Mouse (Mus musculus): ENCODE measurements around the gene Rabgap1l. TPM values are rescaled to one million over a fixed set of nuclear protein-coding genes. Genes with fewer than 3 reads are reported as not detected.
"Not testable (repeated sequence)": the region's sequence is repeated elsewhere in the genome, so short reads cannot be mapped to it uniquely, and the experiment has no call there.

Rabgap1l gene
- total RNA-seq, 2 experiments from 2014 or later = 249 to 258 TPM

DNA sequence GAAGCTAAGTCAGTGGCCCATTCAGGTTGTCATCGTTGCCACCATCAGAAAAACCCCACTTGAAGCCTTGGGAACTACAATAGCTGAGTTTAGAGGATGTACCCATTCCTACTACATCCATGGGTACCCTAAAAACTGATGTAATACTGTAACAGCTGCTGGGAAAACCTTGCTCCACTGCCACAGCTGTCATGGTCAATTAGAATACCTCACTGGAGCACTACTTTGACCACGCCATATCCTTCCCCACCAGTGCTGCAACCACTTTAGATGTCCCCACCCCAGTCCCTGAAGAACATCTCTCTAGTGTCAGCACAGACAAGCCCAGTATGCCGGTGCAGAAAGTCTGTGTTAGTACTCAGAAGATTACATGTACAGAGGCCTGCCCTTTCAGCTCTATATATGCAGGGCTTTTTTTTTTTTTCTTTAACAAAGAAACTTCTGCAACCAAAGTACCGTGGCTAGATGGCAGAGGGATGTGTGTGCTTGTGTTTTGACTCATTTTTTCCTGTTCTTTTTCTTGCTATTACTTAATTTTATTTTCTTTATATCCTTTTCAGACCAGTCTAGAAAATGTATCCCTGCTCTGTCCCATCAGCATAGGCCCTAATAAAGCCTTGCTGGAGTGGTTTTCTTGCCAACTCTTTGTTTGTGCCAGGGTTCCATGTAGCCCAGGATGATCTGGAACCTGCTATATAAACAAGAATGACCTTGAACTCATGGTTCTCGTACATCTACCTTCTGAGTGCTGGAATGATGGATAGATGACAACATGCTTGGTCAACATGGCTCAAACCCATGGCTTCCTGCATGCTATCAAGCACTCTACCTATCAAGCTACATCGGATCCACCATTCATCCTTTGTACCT, 100.6 kb downstream of the Rabgap1l start:
- DNase-seq = no peak

DNA sequence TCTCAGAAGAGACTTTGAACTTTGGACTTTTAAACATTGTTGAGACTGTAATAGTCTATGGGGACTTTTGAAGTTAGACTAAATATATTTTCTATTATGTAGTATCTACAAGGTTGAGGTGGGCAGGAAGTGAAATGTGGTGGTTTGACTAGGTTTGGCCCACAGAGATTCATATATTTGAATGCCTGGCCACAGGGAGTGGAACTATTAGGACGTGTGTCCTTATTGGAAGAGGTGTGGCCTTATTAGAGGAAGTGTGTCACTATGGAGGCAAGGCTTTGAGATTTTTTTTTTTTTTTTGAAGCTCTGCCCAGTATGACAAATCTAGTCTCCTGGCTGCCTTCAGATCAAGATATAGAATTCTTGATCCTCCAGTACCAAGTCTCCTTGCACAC, 101.8 kb downstream of the Rabgap1l start:
- DNase-seq = no peak

DNA sequence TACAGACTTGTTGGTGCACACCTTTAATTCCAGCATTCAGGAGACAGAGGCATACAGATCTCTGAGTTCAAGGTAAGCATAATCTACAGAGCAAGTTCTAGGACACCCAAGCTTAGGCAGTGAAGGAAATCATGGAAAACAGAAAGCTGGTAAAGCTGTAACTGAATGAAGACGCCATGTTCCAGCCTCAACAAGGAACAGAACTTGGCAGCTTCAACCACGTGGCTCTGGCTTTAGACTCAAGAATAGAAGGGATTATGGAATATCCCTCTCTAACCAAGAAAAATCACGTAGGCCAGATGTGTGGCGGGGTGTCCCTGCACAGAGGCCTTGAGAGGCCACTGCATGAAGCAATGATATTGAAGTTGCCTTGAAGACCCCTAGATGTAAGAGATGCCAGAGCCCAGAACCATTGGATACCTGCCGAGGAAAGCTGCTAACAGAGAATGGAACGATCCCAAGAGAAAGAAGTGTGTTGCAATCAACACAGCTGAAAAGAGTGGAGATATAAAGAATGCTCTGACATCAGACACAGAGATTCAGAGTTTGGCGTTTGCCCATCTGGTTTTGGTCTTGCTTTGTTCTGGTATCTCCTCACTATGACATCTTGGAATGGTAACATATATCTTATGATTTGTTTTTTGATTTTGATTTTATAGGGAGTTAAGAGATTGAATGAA, 102.4 kb downstream of the Rabgap1l start:
- no peak for DNase-seq

DNA sequence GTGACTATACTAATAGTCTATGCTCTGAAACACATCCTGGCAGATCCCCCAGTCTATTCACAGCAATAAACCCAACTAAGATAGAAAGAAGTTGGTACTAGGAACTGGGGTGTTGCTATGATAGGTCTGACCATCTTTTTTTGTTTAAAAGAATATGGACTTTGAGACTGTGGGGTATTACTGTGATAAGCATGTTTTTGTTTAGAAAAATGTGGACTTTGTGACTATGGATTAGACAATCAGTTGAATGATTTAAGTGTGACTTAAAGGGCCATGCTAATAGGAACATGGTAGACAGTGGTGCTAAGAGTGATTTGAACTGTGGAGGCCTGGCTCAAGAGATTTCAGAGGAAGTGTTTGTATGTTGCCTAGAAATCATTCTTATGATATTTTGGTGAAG, 103.5 kb downstream of the Rabgap1l start:
- DNase-seq = no peak

DNA sequence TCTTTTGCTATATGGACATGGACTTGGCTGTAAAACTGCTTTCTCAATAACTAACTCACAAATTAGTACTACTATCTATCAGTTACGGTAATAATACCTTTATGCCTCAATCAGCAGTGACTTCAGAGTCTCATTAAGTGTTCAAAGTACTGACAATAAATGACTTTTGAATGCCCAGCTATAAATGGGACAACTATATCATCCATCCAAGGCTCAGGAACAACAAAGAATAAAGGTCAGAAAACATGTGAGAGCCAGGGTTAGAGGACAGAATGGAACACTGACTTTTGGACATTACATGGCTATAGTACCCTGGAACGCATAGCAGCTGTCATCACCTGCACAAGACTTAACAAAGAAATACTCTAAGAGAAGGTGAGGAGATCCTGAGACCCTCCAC, 108.8 kb downstream of the Rabgap1l start:
- no peak for DNase-seq

DNA sequence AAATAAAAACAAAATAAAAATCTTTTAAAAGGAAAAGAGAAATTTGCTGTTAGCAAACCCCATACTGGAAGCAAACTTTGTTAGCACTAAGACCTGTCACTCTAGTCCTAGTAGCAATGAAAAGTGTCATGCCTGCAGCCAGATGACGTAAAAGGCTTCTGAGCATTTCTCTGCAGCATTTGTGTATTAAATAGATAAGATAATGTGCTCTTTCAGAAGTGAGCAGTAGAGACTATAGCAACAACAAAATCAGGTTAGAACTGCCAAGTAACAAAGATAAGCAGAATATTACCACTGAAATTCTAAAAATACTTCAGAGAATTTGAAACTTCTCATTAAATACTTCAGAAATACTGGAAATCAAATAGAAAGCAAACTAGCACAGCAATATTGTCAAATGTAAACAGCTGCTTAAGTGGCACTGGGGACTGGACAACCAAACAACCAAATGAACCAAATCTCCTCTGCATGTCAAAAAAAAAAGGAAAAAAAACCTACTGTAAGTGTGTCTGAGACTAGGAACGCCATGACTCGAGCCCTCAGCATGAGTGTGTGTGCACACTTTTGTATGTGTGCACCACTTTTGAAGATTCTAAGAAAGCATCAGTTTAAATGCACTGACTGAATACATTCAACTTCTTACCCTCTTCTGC, 111.5 kb downstream of the Rabgap1l start:
- no peak for DNase-seq

DNA sequence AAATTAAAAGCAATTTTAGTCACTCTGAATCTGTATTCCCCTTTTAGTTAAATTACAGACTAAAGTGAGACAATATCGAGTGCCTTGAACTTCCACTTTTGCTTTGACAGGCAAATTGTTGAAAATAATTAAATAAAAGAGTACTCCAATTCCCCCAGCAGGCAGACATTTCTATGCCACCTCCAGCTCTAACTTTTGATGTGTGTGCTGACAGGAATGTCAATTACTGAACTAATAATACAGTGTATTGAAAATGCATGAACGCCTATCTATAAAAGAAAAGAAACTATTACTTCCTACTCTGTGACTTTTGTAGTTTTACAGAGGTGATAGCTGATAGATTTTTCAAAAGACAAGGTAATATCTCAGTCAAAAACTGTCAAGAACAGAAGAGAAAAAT, 118.2 kb downstream of the Rabgap1l start:
- no peak for DNase-seq

DNA sequence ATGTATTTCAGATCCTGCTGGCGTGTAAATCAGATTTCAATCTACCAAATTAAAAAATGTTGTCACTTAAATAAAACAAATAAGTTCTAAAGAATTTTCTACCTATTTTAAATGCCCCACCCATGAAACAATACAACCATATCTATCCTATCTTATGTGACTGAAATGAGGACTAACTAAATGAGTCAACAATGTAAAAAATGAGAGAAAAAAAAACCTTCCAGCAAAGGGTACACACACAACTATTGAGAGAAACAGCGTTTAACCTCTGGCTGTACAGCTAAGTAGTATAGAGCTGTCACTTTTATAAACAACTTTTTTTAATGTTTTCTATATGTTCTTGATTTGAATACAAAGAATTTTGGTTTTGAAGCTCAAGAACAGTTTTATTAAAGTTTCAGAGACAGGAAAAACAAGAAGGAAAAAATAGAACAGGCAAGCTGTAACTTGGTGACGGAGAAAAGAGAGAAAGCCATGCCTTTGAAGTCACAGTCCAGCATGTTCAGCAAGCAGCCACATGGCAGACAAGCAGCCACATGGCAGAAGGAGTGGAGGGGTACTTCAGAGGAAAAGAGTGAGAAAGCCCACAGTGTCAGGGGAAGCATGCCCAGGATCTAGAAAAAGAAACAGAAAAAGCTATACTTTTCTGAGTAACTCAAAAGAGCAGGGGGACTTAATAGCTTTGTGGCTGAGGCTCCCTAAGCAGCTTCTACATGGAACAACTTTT, 120.8 kb downstream of the Rabgap1l start:
- DNase-seq = no peak

DNA sequence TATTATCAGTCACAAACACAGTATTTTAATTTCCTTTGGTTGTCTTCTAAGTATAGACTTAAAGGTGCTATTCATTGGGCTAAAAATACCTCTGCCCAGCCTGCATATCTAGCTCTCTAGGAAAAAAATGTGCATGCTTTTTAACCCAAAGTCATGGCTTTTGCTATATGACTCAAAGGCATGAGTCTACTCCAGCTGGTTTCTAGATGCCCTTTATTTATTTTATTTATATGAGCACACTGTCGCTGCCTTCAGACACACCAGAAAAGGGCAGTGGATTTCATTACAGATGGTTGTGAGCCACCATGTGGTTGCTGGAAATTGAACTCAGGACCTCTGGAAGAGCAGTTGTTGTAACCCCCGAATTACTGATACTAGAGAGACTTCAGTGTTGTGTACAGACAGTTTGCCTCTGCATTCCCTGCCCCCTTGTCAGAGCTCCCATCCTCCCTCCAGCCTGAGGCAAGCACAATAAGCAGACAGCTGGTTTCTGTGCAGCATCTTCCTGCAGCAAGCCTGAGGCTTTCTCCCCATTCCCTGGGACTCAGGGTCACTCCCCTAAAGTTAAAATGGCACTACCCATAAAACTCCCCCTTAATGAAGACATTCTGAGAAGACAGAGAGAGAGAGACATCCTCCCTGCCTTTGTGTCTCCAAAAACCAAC, 137.1 kb downstream of the Rabgap1l start:
- DNase-seq = no peak

DNA sequence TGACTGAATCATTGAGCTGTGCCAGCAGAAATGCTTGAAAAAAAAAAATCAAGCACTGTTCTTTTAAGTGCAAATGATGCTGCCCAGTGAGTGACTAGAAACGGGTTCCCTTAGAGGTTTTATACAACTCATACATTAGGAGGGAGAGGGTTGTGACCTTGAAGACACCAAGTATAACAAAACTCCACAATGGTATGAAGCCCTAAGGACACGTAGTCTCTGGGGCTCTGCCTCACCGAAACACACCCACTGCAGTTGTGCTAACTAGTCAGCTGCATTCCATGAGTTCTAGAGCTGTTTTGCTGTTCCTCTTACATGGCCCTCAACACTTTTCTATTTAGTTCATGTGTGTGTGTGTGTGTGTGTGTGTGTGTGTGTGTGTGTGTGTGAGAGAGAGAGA, 141.3 kb downstream of the Rabgap1l start:
- no peak for DNase-seq

DNA sequence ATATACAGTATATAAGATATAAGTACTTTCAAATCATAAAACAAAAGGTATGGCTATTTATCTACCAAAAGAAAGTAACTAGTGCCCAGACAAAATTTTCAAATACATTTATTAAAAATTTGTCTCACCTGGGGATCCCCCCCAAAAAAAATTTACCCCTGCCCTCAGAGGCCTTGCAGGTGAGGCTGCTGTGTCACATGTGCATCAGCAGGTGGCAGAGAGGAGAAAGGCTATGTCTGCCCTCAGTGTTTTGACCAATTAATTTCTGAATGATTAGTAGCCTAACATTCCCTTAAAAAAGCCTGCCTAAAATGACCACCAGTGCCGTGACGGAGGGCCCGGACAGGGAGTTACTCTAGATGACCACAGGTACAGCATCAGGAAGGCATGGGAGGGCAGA, 147.6 kb downstream of the Rabgap1l start:
- no peak for DNase-seq

DNA sequence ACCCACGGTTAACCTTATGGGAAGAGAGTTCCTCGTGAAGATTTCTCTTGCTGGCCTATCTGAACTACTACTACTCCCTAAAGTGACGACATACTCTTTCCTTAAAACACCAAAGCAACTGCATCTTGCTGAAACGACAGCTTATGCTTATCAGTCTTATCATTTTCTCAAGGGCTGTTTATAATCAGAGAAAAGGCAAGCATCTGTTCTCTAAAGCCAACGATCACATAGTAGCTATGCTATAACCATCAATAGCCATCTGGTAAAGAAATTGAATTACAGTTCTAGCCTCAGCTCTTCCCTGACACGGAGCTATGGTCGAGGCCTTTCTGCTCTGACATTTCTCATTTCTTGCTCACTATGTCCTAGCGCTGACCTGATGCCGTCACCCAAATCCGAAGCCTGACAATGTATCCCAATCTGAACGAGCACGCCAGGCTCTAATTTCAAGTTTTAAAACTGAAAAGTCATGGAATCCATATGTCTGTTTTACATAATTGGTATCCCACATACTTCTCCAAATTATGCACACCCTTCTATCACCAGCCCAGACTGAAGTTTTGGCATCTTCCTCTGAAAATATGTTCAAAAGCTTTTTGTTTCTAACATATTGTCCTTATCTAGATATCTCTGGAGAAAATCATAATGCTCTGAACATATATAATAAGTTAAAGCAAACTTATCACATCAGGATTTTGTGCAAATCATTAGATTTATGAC, 164.6 kb downstream of the Rabgap1l start:
- DNase-seq = peak in 1 of 2 experiments; percentile 15

DNA sequence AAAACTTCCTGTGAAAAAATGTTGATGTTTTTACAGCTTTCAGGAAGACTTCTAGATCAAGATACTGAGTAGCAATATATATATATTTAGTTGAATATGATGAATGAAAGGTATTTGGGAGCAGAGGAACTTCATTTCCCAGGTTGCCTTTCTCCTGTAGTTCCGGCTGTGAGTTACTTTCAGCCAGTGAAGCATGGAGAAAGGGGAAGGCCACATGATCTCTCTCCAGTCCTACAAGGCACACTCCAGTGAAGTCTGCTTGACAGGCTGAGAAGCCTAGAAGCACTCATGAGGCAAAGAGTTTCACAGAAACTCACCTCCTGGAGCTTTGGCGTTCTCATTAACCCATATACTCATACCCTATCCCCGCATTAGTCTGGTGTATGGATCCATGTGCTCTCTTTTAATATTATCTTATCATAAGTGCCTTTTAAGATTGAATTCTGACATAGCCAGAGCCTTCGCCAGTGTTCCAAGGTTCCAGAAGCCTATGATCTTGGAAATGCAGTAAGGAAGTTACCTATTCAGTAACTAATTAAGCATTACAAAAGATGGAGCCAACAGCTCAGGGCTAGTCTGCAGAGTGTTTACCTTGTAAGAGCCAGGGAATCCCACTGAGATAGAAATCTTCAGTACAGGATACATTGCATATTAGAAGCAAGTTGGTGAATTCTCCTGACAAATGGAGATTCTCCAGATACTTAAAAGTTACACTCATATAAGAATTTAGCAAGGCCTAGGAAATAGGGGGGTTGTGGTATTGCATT, 168.5 kb downstream of the Rabgap1l start:
- not testable (repeated sequence) for DNase-seq

DNA sequence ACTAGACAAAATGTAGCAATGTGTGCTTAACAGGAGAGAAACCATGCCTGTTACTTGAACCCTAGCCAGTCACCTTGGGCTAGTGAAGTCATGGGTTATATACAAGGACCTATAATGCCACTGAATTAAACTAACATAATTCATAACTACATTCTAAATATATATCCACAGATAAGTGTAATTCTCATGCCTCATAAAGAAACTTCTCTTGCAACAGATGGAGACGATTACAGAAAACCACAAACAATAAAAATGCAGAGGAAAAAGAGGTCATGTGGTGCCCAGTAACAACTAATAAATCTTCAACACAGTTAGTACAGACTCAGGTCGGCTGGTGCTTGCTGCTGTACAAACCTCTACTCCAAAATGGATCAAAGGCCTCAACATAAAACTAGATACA, 174.8 kb downstream of the Rabgap1l start:
- DNase-seq = no peak

DNA sequence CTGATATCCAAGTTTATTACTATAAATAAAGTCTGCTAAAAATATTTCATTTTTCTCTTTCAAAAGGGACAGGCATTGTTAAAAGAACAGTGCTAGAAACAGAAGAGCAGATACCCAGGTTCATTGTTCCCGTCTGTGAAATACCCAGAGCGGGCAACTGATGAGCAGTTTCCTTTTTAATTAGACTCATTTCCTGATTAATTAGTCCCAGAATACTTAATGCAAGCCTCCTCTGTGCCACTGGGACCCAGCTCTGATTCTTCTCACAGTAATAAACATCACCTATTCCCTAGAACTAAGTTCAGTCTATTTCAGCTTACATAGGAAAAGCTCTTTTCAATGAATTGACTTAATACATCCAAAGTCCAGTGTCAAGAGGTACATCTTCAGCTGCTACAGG, 186.6 kb downstream of the Rabgap1l start:
- DNase-seq = no peak

DNA sequence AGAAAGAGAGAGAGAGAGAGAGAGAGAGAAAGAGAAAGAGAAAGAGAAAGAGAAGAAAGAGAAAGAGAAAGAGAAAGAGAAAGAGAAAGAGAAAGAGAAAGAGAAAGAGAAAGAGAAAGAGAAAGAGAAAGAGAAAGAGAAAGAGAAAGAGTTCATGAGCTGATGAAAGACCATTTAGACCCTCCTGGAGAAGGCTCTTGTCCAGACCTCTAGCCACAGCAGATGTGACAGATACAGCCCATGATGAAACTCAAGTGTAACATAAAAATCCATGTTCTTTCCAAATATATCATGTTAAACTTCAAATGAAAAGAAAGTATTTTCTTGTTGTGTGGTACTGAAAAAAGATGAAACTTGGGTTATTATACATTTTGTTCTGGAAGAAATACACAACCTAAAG, 189.7 kb downstream of the Rabgap1l start:
- DNase-seq = not testable (repeated sequence)

DNA sequence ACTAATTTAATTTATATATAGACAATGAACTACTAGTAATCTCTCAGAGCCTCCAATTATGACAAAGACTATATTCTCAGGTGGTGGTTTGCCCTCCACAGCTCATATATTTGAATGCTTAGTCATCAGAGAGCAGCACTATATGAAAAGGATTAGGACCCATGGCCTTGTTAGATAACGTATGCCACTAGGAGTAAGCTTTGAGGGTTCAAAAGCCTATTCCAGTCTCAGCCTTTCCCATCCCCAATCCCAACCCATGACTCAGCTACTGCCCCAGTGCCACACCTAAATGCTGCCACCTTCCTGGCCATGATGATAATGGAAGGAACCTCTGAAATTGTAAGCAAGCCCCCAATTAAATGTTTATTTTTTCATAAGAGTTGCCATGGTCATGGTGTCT, 195.6 kb downstream of the Rabgap1l start:
- DNase-seq = no peak

DNA sequence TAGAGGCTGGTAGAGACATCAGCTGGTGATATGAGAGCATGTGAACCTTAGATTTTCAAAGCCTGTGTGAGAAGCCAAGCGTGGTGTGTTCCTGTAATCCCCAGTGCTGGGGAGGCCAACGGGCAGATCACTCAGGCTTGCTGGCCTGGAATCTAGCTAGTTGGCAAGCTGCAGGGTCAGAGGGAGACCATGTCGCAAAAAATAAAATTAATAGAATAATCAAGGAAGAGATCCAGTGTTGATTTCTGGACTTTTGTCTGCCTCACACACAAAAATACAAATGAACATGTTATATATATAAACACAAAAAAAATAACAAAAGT, 196.1 kb downstream of the Rabgap1l start:
- no peak for DNase-seq

DNA sequence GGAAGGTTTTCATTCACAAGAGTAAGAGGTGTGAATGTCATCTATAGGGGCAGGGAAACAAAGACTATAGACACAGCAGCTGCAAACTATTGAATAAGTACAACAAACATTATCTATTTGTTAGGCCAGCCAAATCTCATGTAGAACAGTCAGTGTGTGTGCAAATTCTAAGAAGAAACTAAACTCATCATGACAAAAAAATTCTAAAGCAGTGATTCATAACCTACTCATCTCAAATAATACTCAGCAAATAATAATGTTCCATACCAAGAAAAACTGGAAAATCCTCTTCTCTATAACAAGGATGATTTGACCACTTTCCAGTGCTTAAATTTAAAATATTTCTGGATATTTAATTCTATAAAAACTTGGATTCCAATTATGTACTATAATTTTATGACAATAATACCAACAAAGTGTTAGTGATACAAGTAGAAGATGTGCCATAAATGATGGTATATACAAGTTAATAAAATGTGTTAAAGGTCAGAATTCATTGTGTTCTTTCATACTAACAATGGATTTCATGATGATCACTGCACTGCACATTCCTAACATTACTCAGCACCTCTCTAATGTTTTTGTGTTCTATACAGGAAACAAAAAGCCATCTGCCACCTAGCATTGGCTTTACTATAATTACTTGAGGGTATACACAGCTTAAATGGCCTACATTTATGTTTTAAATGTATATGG, 196.6 kb downstream of the Rabgap1l start:
- no peak for DNase-seq

DNA sequence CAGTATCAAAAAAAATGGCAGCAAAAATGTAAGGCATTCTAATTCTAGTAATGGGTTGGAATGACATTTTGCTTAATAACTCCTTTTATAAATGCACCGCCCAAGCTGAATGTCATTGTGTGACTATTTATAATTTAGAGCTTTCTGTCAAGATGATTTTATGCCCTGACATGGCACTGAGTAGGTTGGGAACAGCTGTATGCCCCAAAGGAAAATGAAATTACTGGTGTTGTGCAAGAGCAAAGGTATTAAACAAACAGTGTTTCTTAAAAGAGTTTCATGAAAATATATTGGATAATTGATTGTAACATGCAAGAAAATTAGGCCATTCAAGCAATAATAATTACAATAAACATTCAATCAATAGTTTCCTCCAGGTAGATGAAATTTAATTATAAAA, 198.4 kb downstream of the Rabgap1l start:
- DNase-seq = no peak

Data from layer of hippocampus, postnatal 36 days (tissue).